Mouse (Mus musculus): ENCODE data around the gene Uchl1. TPM values are rescaled to one million over a fixed set of nuclear protein-coding genes. Genes with fewer than 3 reads are reported as not detected.

Gene Uchl1
- total and polyA plus RNA-seq, 3 experiments = not detected

DNA sequence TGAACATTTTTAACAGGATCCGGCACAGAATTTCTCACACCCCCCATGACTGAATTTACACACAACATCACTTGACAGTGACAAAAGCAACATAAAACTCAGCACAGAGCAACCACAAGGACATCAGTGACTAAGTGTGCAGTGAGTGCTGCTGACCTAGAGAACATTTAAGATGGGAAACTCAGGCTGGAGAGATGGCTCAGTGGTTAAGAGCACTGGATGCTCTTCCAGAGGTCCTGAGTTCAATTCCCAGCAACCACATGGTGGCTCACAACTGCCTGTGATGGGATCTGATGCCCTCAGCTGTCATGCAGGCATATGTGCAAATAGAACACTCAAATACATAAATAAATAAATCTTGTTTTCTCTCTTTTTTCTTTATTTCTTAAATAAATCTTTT, 57.7 kb downstream of the Uchl1 start:
- Histone ChIP-seq H3K4me1 (ENCODE audit: control insufficient read depth in 1 of 2, insufficient read depth in 2 of 2, low read length in 2 of 2) (no peaks in the 10 kb centered on the region), H3K27ac (ENCODE audit: control insufficient read depth, low read depth, low read length) (no peak overlapping the region), H3K4me3 (ENCODE audit: control insufficient read depth in 1 of 2, insufficient read depth in 1 of 2, low read depth in 2 of 2, low read length in 2 of 2) (no peak overlapping the region), H3K36me3 (ENCODE audit: control insufficient read depth in 1 of 2, insufficient read depth in 2 of 2, low read length in 2 of 2) (no peaks in the 10 kb centered on the region), H3K9ac (ENCODE audit: control insufficient read depth, low read depth, low read length, poor library complexity, severe bottlenecking) (no peak overlapping the region), H3K9me3 (replicated peaks; ENCODE audit: insufficient read depth, low read length) (no peaks in the 10 kb centered on the region), H3K79me2 (ENCODE audit: control insufficient read depth, insufficient read depth, low read length, poor library complexity) (no peaks in the 10 kb centered on the region), H3K27me3 (ENCODE audit: control insufficient read depth in 1 of 2, insufficient read depth in 2 of 2, low read length in 2 of 2) (no peaks in the 10 kb centered on the region)
- DNase-seq (ENCODE audit: low read depth, low spot score) = no peak
- no peak for TF ChIP-seq POLR2AphosphoS5 (IDR thresholded peaks at IDR 0.05; ENCODE audit: borderline replicate concordance, low read depth, low read length)
- no peak for TF ChIP-seq MAFK (IDR thresholded peaks at IDR 0.05; ENCODE audit: borderline replicate concordance, low read depth, low read length)
- TF ChIP-seq NELFE (IDR thresholded peaks at IDR 0.05; ENCODE audit: low read depth, low read length) = no peak
- no peak for TF ChIP-seq SIN3A (IDR thresholded peaks at IDR 0.05; ENCODE audit: low read length)
- no peak for TF ChIP-seq POLR2AphosphoS2 (IDR thresholded peaks at IDR 0.05; ENCODE audit: low read length)
- TF ChIP-seq MYB (IDR thresholded peaks at IDR 0.05; ENCODE audit: low read depth, low read length) = no peak
- TF ChIP-seq RAD21 (IDR thresholded peaks at IDR 0.05; ENCODE audit: low read depth, low read length) = no peak
- TF ChIP-seq USF2 (IDR thresholded peaks at IDR 0.05; ENCODE audit: borderline replicate concordance in 1 of 2, insufficient read depth in 1 of 2, low read depth in 1 of 2, low read length in 2 of 2) = no peak
- no peak for TF ChIP-seq MAZ (IDR thresholded peaks at IDR 0.05; ENCODE audit: low read depth, low read length)
- no peak for TF ChIP-seq CHD2 (IDR thresholded peaks at IDR 0.05; ENCODE audit: low read length)
- no peak for TF ChIP-seq MYC (IDR thresholded peaks at IDR 0.05; ENCODE audit: low read depth, low read length)
- TF ChIP-seq MAX (IDR thresholded peaks at IDR 0.05; ENCODE audit: low read length) = no peak
- no peak for TF ChIP-seq MXI1 (IDR thresholded peaks at IDR 0.05; ENCODE audit: low read depth, low read length)

Other genes starting within 250 kb of the Uchl1 start
- not detected in 2 replicates for gene Apbb2, start 57.3 kb upstream of the Uchl1 start, total RNA-seq (2012; rRNA removed)
- not detected for gene Apbb2, start 57.3 kb upstream of the Uchl1 start, polyA plus RNA-seq (2012; ENCODE audit: insufficient read depth in 1 of 2, insufficient read length in 2 of 2, low read depth in 1 of 2, low replicate concordance in 2 of 2, missing spikeins in 1 of 2)
- gene Limch1, start 69.7 kb downstream of the Uchl1 start, total RNA-seq (2012; rRNA removed) = not detected in 2 replicates
- gene Limch1, start 69.7 kb downstream of the Uchl1 start, polyA plus RNA-seq (2012; ENCODE audit: insufficient read depth in 1 of 2, insufficient read length in 2 of 2, low read depth in 1 of 2, low replicate concordance in 2 of 2, missing spikeins in 1 of 2) = not detected